Mouse (Mus musculus): ENCODE results near the gene Gramd4.

The Gramd4 gene

DNA sequence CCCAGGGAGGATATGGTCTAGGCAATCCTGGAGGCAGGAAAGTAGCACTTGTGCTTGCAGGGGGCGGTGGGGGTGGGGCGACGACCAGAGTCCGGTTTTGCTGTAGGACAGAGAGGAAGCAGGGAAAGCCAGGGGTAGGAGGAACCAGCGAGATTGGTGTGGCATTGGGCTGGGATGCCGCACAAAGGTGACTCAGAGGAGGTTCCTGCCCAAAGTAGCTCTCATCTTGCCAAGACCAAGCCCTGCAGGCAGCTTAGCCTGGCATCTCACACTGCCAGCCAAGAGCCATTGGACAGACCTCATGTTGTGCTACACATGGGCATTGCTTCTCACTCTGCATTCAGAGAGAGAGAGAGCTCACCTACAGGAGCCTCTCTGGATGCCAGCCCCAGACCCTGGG lies at the start of gene Gramd4:
Gene Gramd4 (plus strand): TSS at position 283 of the 400 bp plus-strand sequence.
- no peak for DNase-seq

DNA sequence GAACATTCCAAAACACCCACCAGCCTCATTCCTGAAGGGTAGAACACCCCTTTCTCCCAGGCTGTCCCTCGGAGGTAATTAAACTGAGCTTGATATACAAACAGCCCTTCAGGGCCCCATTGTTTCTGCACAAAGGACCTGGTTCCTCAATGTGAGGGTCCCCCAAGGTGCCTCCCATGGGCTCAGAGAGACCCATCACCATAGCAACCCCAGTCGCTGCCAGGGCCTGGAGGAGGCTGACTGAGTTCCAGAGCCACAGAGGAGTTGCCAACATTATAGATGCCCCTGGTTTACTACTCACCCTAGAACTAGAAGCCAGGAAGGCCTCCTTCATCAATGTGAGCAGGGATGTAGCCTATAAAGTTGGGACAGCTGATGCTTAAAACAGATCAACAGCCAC lies 44.4 kb upstream of the Gramd4 start:
- no peak for DNase-seq

DNA sequence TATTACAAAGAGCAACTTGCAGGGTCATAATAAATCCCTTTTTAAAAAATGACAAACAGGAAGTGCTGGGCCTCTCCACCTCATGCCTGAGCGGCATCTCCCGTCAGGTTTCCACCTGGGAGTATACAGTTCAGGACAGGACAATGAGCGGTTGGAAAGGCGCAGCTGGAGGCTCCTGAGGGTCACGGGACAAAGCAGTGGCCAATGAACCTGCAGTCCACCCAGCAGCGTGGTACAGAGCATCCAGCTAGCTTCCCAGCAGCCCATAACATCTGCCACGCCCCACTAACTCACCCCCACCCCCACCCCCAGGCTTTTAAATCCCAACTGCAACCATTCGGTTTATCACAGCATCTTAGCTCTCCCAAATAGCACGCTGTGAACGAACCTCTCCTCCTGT lies 43.8 kb upstream of the Gramd4 start:
- no peak for DNase-seq

DNA sequence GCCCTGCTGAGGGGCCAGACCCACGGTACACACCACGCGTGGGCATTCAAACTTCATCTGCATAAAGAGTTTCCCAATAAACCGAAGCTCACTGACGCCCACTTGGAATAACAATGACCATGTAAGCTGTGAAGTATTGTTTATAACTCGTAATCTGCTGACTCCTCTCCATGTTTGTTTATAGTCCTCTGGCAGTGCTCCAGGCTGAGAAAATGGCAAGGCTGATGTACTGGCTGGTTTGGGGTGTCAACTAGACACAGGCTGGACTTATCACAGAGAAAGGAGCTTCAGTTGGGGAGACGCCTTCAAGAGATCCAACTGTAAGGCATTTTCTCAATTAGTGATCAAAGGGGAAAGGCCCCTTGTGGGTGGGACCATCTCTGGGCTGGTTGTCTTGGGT lies 42.5 kb upstream of the Gramd4 start:
- no peak for DNase-seq

DNA sequence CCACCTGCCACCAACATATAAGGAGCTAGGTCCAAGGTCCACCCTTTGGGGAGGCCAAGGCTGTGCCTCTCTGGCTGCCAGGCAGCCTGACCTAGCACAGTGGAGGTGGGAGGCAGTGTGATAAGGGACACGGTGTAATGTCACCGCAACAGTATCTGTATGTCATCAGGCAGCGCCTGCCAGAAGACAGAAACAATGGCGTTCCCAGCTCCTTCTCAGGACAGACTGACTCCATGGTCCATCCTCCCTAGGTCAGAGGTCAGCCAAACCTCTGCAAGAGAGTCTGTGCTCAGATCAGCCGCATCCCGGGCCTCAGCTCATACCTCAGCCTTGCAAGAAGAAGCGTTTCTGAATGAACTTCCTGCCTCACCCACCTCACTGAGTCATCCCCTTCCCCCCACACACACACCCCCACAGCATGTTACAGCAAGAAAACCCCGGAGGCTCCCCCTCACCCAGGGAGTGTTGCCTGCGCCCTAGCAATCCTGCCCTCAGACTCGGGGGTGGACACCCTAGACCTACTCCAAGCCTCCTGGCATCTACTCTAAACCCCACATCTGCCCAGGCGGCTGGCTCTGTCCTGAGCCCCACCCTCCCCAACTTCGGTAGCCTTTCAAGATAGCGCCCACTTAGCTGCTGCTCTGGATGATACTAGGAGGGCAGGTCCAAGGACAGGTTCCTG lies 41.5 kb upstream of the Gramd4 start:
- DNase-seq = no peak

DNA sequence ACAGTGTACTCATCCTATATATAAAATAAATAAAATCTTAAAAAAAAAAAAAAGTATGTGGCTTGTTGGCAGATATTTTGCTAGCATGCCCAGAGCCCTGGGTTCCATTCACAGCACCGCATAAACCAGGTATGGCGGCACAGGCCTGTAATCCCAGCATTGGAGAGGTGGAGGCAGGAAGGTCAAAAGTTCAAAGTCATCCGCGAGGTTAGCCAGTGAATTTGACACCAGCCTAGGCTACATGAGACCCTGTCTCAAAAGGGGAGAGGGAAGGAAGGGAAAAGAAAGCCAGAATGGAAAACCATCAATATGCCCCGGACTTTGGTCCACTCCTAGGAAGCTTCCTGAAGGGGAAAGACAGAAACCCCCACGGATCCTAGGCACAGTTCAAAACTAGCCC lies 40.2 kb upstream of the Gramd4 start:
- DNase-seq = no peak

DNA sequence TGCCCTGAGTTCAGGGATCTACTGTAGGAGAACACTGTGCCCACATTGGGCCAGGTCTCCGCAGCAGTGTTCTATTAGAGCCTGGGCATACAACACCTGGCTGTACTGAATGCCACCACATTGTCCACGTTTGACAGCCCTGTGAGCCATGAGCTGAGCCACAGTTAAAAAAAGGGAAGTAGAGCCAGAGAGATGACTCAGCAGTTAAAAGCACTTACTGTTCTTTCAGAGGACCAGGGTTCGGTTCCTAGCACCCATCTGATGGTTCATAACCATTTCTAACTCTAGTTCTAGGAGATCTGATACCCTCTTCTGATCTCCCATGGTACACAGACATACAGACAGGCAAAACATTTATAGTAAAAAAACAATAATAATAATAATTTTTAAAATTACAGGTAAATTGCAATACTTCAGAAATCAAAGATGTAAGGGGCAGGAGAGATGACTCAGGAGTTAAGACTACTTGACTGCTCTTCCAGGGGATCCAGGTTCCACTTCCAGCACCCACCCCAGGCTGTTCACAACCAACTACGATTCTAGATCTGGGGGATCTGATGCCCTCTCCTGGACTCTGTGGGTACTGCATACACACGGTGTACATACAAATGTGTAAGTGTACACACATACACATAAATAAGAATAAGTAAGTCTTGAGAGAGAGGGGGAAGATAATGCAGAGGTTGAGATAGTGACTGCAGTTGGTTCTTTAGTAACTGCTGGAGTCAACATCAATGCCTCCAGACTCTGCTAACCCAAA lies 38.6 kb upstream of the Gramd4 start:
- DNase-seq = no peak

DNA sequence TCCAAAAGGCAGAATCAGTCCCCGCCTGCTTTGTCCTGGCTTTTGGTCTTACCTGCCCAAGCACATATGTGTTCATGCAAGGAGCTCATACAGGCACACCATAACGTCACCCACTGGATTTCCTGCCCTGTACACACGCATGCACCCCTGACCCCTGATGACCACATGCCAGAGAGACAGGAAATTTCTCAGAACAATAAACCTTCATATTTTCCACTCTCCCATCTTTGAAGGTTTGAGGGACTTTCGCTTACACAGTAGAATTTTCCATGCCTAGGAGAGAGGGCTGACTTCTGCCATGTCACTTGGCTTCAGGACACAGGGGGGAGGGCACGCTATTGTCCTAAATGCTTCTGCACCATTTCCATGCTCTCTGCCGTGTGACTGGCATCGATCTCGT lies 37.5 kb upstream of the Gramd4 start:
- DNase-seq = no peak

DNA sequence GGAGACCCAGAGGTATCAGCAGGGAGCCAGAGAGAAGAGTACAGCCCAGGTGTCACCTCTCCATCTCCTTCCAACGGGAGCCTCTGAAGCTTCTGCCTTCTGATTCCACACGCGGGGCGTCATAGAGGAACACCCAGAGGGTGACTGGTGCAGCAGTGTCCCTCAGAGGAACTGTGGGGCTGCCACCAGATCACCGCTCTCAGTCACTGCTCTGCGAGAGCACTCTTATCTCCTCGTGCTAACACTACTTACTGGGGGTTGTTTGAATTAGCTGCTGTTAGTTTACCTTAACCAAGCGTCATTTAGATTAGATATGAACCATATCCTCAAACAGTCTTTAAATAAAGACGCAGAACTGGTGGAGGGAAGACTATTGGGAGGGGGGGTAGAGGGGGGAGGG lies 36.2 kb upstream of the Gramd4 start:
- DNase-seq = no peak

DNA sequence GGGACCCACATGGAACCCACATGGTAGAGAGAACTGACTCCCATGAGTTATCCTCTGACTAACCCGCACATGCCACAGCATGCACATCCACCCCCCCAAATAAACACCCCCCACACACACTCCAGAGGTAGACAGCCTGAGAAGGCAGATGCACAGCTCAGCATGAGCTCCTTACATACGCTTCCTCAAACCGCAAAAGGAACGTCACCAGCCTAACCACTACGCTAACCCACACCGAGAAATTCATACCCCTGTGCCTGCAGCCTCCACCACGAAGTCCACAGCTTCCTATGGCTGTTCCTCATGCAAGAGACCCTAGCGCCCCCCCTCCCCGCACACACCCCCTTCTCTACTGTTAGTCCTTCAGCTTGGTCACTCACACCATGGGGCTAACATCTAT lies 35.5 kb upstream of the Gramd4 start:
- DNase-seq = no peak

DNA sequence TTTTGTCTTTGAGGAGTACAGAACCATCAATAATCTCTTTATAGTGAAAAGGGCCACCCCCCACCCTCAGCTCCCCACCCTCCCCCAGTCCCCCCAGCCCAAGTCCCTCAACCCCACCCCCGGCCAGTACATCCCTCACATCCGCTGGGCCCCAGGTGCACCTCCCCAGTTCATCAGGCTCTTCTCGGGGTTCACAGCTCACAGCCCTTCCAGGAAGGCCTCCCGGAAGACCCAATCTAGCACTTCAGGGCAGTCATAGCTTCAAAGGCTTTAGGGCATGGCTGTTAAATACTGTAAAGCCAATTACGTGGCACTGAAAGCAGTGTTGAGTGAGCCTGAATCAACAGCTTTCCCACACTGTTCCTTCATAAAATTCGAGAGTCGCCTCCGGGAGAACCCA lies 29.6 kb upstream of the Gramd4 start:
- DNase-seq = no peak

DNA sequence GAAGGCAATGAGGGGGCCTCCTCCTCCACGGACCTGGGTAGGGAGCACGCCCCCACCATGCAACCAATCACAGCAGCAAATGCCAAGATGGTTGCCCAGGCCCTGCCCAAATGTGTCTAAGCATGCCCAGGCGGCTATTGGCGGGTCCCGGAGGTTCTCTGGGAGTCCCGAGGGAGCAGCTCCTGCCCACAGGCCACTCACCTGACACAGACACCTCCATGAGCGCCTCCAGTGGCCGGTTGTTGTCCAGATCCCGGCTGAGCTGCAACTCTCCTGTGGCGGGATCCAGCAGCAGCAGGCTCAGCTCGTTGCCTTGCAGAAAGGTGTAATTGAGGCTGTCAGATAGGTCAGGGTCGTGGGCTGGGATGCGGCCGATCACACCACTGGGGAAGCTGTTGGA lies 27.5 kb upstream of the Gramd4 start:
- no peak for DNase-seq

DNA sequence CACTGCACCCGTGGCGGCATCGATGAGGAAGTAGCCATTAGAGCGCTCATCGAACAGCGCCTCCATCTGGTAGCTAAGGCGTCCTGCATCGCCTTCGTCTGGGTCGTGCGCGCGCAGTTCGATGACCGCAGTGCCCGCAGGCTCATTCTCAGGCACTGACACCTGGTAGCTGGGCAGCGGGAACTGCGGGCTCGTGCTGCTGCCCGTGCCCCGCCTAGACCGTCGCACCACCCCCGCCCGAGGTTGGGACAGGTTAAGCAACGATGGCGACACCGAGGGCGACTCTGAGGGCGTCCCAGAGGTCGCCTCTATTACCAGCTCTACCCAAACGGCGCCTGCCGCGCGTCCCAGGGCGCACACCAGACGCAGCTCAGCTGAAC lies 24.7 kb upstream of the Gramd4 start:
- no peak for DNase-seq

DNA sequence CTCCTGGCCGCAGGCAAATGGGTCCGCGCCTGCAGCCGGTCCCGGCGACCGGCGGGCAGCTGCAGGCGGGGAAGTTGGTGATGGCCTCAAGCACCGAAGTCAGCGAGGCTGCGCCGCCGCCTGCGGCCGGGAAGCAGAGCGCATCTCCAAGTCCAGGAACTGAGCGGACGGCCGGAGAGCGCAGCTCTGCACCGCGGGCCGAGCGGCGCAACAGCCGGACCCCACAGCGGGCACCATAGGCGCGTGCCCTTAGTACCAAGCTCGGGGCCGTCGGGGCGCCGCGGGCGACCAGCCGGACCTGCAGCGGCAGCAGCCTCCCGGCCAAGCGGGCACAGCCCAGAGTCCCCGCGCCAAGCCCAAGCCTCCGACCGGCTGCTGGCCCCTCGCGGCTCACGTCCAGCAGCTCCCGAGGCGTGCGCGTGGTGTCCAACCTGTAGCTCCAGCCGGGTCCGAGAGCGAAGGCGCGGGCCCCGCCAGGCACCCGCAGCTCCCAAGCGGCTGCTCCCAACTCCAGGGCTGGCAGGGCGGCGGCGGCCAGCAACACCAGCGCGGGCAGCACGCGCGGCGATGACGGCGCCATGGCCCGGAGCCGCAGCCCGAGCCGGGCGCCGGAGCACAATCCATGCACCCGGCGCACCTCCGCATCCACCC lies 24.2 kb upstream of the Gramd4 start, which contains the start of gene Celsr1:
Gene Celsr1 (minus strand): TSS at position 587 of the 651 bp plus-strand sequence.
- DNase-seq = no peak

DNA sequence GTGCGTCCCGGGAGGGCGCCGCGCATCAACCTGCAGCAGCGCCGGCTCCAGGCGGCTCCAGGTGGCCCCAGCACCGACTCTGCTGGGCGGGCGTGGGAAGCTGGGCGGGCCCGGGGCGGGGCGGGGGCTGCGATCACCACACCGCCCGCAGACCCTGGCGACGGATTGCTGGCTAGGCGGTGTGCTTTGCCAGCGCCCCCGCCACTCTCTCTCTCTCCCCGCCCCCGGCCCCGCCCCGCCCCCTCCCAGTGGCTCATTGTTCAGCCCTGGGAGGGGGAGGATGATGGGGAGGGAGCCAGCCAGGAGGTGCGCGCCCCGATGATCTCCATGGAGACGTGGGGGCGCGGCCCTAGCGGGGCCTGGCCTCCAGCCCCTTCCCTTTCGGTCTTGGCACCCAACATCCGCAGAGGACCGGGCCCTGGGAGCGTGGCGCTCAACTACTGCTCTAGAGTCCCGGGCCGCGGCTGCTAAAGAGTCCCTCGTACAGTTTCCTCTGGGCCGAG lies 23.4 kb upstream of the Gramd4 start:
- DNase-seq = no peak

DNA sequence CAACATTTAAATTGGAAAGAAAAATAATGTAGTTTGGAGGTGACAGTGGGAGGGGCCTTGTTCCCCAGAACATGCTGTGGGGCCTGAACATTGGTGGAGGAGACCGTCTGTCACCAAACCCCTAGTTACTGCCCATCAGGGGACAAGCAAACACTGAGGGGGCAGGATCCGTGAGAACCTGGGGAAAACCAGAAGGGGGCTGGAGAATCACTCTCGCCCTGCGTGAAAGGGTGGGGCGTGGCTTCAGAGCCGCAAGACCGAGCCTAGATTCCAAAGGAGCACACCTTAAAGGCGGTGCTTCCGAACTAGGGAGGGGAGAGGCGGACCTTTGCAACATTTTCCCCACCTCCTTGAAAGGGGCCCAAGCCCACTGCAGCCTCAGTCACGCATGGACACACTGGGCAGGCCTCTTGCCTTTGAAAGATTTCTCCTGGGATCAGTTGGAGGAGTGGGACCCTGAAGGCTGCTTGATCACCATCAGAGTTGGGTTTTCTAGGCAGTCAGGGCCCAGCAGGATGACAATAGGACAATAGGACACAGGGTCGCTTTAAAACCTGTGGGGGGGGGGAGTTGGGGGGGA lies 22.6 kb upstream of the Gramd4 start:
- no peak for DNase-seq

DNA sequence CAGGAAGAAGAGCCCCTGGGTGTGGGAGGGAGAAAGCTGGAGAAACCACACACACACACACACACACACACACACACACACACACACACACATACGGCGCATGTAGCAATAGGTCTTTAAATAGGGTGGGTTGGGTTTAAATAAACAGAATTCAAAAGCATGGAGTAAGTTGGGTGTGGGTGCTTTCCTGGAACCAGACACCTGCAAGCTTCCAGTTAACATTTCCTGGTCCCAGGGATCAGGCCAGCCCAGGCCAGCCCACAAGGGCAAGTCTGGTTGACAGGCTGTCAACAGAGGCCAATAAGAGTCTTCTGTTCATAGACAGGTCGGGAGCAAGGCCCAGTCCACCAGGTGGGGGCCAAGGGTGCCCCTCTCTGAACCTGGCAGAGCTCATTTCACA lies 21.6 kb upstream of the Gramd4 start:
- no peak for DNase-seq

DNA sequence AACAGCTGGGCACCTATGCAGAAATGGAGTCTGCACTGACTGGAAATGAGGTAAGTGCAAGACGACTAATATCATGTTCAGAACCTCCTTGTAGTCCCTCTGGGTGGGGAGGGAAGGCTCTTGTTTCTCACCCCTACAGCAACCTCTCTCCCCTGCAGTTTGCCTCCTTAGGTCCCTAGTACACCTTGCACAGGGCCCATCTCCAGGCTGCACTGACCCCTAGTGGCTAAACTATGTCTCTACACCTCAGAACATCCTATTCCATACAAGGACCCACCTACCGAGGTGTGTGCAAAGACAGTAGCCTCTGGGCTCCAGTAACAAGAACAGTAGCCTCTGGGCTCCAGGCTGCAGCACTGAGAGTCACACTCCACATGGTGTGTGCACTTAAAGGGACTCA lies 18.7 kb upstream of the Gramd4 start:
- DNase-seq = peak; percentile 44 to 59

DNA sequence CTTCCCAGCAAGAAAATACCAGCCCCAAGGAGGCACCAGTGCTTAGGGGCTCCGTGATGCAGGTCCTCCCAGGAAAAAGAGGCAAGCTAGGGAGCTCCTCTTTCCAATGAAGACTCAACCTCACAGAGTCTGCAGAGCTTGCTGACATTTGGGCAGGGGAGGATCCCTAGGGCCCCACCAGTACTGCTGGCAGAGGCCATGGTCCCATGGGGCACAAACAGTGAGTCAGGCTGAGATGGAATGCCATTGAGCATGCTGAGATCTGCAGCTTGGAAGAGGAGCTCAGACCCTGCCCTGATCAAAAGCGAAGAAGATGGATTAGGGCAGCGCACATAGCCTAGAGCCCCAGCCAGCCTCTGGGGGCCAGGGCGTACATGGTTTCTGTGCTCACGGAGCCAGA lies 16.1 kb upstream of the Gramd4 start:
- no peak for DNase-seq

DNA sequence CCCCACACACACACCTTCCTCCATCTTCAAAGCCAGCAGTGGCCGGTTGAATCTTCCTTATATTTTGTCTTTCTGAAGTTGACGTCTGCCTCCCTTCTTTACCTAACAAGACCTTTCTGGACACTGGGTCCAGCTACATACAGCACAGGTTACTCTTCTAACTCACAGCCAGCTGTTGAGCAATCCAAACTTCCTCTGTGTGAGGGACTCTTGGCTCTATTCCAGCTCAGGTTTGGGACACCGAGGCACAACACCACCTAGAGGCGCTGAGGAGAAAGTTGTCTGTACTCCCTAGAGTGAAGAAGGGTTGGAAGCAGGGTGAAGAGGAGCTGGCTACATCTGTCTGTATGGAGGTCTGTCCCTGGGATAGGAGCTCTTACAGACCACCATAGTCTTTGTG lies 15.1 kb upstream of the Gramd4 start:
- DNase-seq = no peak

DNA sequence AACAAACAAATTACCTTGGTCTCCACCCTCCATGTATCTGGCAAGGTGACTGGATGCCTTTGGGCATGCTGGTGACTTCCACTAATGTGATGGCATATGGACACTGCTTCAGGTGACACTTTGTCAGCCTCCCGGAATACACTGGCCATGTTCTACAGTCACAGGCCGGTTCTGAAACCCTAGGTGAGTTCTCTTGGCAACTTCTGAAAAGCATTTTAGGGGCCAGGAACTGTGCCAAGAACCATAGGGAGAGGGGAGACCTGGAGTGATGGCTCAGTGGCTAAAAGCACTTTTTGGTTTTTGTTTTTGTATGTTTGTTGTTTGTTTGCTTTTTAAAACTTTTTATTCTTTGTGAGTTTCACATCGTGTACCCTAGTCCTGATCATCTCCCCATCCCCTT lies 8.0 kb upstream of the Gramd4 start:
- DNase-seq = no peak

DNA sequence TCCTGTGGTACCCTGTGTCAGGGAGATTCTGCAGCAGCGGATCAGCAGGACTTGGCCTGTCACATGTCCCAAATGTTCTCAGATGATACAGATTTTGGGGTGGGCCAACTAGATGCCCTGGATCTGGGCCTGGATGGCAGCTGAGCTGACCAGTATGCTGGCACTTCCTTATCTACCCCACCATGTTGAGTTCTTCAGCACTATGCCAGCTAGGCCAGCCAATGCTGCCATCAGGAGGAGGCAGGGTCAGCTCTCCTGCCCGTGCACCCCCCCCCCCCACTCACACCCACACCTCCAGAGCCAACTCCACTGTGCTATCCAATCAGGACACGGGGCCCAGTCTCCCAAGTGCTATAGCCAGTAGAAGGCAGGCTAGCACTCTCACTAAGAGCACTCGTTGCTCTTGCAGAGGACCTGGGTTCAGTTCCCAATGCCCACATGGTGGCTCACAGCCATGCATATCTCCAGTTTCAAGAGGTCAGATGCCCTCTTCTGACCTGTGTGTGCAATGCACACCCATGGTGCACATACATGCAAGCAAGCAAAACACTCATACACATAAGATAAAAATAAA lies 7.2 kb upstream of the Gramd4 start:
- no peak for DNase-seq

DNA sequence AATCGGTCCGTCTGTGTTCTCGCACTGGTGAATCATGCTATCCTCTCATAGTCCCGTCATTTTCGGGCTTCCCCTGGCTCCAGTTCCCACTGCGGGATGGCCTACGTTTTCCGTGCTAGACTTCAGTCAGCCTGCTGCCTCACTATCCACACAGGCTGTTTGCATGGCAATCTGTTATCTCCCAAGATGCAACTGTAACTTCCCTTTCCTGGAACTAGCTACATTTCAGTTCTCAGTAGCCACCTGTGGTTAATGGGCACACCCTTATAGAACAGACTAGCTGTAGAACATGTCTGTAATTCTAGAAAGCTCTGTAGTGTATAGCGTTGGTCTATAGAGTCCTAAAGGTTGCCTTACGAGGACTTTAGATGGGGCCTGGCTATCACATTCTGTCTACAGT lies 6.3 kb upstream of the Gramd4 start:
- DNase-seq = no peak

Data from spleen, adult 18-20 months (tissue).